Mouse (Mus musculus): ENCODE results near the gene Zfp341.

Zfp341 gene

GRCm38 (mm10) chr2:154613118-154614115 is at the start of gene Zfp341, which contains the start of gene 4930519P11Rik:
Gene Zfp341, plus strand, starts transcription at chr2:154613297.
Gene 4930519P11Rik, minus strand, starts transcription at chr2:154613437.
- peak; percentile 87 for DNase-seq (ENCODE audit: low spot score)

GRCm38 (mm10) chr2:154563612-154564170 is 49.4 kb upstream of the Zfp341 start:
- no peak for DNase-seq (ENCODE audit: low spot score)

GRCm38 (mm10) chr2:154565562-154565961 is 47.5 kb upstream of the Zfp341 start:
- no peak for DNase-seq (ENCODE audit: low spot score)

GRCm38 (mm10) chr2:154566641-154567040 is 46.5 kb upstream of the Zfp341 start:
- DNase-seq (ENCODE audit: low spot score) = no peak

GRCm38 (mm10) chr2:154567766-154568165 is 45.3 kb upstream of the Zfp341 start:
- DNase-seq (ENCODE audit: low spot score) = no peak

- DNase-seq (ENCODE audit: low spot score) = peak; percentile 76
Observed at GRCm38 (mm10) chr2:154568329-154569070, 44.6 kb upstream of the Zfp341 start.

- peak; percentile 85 for DNase-seq (ENCODE audit: low spot score)
Observed at GRCm38 (mm10) chr2:154569071-154569748, 43.9 kb upstream of the Zfp341 start.

- DNase-seq (ENCODE audit: low spot score) = peak; percentile 96
Observed at GRCm38 (mm10) chr2:154569836-154570286, 43.2 kb upstream of the Zfp341 start, which contains the start of gene E2f1. Gene E2f1, minus strand, starts transcription at chr2:154569892.

- no peak for DNase-seq (ENCODE audit: low spot score)
Observed at GRCm38 (mm10) chr2:154570666-154571065, 42.4 kb upstream of the Zfp341 start.

GRCm38 (mm10) chr2:154571266-154571665 is 41.8 kb upstream of the Zfp341 start:
- DNase-seq (ENCODE audit: low spot score) = no peak

- no peak for DNase-seq (ENCODE audit: low spot score)
Observed at GRCm38 (mm10) chr2:154571976-154572375, 41.1 kb upstream of the Zfp341 start.

GRCm38 (mm10) chr2:154572996-154573395 is 40.1 kb upstream of the Zfp341 start:
- DNase-seq (ENCODE audit: low spot score) = no peak

- DNase-seq (ENCODE audit: low spot score) = no peak
Observed at GRCm38 (mm10) chr2:154574271-154574670, 38.8 kb upstream of the Zfp341 start.

GRCm38 (mm10) chr2:154576876-154577743 is 36.0 kb upstream of the Zfp341 start:
- no peak for DNase-seq (ENCODE audit: low spot score)

- no peak for DNase-seq (ENCODE audit: low spot score)
Observed at GRCm38 (mm10) chr2:154577744-154578067, 35.4 kb upstream of the Zfp341 start.

- DNase-seq (ENCODE audit: low spot score) = peak; percentile 90
Observed at GRCm38 (mm10) chr2:154580586-154580985, 32.5 kb upstream of the Zfp341 start.

- DNase-seq (ENCODE audit: low spot score) = no peak
Observed at GRCm38 (mm10) chr2:154581421-154581820, 31.7 kb upstream of the Zfp341 start.

GRCm38 (mm10) chr2:154583906-154584872 is 28.9 kb upstream of the Zfp341 start:
- peak; percentile 57 for DNase-seq (ENCODE audit: low spot score)

GRCm38 (mm10) chr2:154584931-154585601 is 28.0 kb upstream of the Zfp341 start:
- DNase-seq (ENCODE audit: low spot score) = peak; percentile 56
